Mouse (Mus musculus) left cerebral cortex, postnatal 4 days (tissue): ENCODE data around the gene Cfdp1. TPM values are rescaled to one million over a fixed set of nuclear protein-coding genes. Genes with fewer than 3 reads are reported as not detected.

Source experiments
- DNase-seq: peaks from one replicate; pipeline ENCODE4 v3.0.0-alpha.2; 2022
- intact Hi-C: fragments of 180-260 bp; cut with DNase I; formaldehyde crosslinking; loops from one replicate; pipeline ENCODE4 v1.15.1; 2025
- total RNA-seq, 2 experiments: library from RNA; stranded (reverse); gene quantifications; 2 replicates each; pipeline ENCODE4 v1.2.3; 2021

Gene Cfdp1
- total RNA-seq, 2 experiments from 2014 or later, result 110 to 114 TPM

DNA sequence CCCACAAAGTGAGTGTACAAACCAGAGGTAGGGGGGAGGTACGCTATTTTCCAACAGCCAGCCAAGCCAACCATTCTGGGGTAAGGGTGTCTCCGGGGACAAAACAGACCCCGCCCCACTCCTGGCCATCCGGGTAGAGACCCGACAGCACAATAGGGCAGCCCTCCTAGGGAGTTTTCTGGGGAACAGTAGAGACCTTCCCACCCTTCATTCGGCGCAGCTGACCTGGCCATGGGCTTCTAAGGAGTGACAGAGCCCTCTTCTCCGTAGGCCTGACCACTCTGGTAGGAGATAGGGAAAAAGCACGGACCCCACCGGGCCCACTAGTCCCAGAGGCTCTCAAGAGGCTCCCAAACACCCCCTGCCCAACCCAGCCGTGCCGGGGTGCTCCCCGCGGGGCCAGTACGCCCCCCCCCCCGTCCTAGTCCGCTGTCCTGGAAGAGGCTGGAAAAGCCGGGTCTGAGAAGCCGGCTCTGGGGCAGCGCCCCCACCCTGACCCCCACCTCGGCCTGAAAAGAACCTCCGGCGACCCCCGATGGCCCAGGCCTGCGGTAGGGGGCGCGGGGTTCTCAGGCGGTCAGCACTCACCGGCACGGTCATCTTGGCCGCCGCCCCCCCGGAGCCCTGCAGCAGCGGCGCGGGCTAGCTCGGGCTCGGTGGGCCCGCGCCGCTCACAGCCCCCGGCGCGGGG is 110.8 kb downstream of the Cfdp1 start:
- peak; percentile 56 for DNase-seq
- intact Hi-C loops, result no loop called here

- intact Hi-C loops, result no loop called here
Observed at GRCm38 (mm10) chr8:111742261-111743037, 111.6 kb downstream of the Cfdp1 start.

GRCm38 (mm10) chr8:111741556-111741955 is 112.5 kb downstream of the Cfdp1 start:
- no peak for DNase-seq
- intact Hi-C loops, result no loop called here

More at GRCm38 (mm10) chr8:111742261-111743037, 111.6 kb downstream of the Cfdp1 start:
- DNase-seq, result peak; percentile 47

DNA sequence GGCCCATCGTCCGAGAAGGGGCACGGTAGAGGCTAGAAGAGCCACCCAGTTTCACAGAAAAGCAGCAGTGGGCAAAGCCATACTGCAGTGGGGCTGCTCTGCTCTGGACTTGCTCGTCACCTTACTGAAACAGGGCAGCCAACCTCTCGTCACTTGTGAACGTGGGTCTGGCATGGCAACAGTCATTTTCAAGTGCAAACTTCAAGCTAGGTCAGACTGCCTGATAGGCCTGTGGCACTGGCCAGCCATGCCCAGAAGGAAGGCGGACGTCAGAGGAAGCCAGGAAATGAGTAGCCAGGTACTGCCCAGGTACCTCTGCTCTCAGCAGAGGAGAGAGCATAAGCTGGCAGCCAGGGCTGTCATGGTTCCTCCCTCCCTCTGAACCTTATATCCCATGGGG is 113.1 kb downstream of the Cfdp1 start:
- intact Hi-C loops, result no loop called here
- no peak for DNase-seq

- DNase-seq, result no peak
- intact Hi-C loops, result no loop called here
Observed at GRCm38 (mm10) chr8:111740301-111740711, 113.8 kb downstream of the Cfdp1 start.

DNA sequence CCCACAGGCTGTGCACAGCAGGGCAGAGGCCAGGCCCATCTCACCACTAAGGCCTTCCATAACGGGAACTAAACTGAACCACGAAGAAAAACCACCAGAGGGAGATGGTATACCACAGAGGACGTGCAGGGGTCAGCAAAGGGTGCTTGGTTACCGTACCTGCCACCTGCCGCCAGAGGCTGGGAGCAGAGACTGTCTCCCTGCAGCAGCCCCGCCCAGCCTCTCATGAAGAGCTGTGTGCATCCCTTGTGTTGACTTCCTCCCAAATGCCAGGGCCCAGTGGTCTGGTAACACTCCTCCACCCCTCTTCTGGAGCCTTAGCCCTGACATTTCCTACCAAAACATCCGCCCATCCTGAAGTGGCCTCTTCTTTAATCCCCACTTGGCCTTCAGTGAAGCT is 114.5 kb downstream of the Cfdp1 start:
- no peak for DNase-seq
- intact Hi-C loops, result no loop called here

- intact Hi-C loops, result no loop called here
Observed at GRCm38 (mm10) chr8:111738867-111739266, 115.2 kb downstream of the Cfdp1 start.

DNA sequence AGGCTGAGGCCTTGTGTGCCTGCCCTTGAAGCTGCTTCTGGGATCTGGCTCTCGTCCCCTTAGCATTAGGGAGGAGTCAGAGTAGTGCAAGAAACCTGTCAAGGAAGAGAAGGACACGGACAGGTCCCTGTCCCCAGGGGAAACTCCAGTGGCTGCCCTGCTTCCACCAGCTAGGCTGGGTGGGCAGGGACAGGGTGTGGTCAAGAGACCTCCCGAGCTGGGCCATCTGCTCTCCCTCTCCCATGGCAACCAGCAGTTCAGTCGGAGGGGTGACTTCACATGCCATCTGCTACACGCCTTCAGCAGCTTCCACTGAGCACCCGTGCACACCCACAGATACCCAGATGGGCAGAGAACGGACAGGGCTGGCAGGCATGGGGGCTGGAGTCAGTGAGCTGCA is 117.8 kb downstream of the Cfdp1 start:
- DNase-seq, result peak; percentile 78
- intact Hi-C loops, result no loop called here

More at GRCm38 (mm10) chr8:111738867-111739266, 115.2 kb downstream of the Cfdp1 start:
- DNase-seq, result no peak

DNA sequence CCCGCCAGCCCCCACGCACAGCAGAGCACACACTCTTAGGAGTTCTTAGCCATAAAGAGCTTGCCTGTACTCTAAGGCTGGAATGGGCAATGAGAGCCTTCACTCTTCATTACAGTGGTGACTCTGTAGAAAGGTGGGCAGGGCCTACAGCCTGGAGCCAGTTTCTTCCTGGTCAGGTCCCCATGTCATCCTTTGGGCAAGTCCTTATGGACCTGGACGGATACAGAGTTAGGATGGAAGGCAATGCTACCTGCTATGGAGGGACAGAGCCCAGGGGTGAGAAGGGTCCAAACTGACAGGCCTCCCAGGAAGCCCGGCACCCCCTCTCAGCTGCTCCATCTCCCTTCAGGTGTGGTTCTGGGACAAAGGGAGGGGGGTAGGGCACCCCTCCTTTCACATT is 118.3 kb downstream of the Cfdp1 start:
- intact Hi-C loops, result no loop called here
- no peak for DNase-seq

- intact Hi-C loops, result no loop called here
- DNase-seq, result no peak
Observed at GRCm38 (mm10) chr8:111735335-111735761, 118.7 kb downstream of the Cfdp1 start.

GRCm38 (mm10) chr8:111734244-111734960 is 119.7 kb downstream of the Cfdp1 start:
- intact Hi-C loops, result no loop called here
- no peak for DNase-seq

DNA sequence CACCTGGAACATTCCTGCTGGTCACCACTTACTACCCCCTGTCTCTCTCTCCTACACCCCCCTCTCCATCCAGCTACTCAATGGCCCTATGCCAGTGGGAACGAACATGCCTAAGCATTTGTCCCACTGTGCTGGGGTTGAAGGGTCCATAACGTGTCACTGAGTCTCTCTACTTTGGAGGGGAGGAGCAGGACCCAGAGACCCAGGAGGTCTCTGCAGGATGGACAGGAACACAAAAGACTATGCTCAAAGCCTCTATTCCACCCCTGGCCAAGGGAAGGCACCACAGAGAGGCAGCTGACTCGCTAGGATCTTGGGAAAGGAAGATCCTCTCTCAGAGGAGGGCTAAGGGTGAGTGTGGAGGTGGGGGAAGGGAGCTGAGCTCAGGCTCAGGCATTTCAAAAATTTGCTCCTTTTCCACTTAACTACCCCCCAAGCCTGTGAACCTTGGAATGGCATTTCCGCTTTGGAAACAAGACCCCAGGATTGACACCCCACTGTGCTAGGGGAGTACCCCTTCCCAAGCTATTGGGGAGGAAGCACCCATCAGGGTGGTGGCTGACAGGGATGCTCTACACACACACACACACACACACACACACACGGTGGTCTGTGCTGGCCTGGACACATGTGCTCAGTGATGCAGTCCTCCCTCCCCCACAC is 120.4 kb downstream of the Cfdp1 start:
- intact Hi-C loops, result no loop called here
- DNase-seq, result no peak

- intact Hi-C loops, result no loop called here
- no peak for DNase-seq
Observed at GRCm38 (mm10) chr8:111732406-111733085, 121.5 kb downstream of the Cfdp1 start.

GRCm38 (mm10) chr8:111732004-111732403 is 122.1 kb downstream of the Cfdp1 start:
- intact Hi-C loops, result no loop called here
- DNase-seq, result peak; percentile 97

DNA sequence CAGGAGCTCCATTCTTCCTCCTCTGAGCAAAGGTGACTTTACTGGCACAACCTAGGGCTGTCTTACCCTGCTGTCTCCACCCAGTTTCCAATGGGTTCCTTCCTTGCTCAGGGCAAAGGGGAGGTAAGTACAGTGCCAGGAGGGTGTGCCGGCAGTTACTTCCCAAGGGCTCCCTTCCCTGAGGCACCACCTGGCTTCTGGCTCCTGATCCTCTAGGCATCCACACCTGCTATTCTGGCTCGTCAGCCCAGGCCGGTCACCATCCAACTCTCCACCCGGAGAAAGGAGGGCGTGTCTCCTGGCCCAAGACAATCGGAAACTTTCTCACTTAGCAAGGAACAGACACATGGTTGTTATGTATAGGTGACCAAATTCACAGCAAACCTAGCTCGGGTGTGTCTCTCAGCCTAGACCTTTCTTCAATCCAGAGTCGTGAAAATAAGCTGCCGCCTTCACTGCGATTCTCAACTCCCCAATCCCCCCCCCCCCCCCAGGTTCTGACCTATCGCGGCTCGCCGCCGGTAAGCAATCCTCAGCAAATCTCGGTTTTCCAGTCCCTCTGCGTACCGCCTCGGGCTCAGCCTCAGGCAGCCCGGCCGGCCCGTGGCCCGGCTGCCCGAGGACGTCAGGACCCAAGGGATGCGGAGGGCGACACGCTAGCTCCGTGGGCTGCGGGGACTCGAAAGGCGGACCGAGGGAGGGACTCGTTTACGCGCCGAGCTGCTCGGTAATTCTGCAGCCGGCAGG is 122.7 kb downstream of the Cfdp1 start:
- DNase-seq, result no peak
- intact Hi-C loops, result no loop called here

DNA sequence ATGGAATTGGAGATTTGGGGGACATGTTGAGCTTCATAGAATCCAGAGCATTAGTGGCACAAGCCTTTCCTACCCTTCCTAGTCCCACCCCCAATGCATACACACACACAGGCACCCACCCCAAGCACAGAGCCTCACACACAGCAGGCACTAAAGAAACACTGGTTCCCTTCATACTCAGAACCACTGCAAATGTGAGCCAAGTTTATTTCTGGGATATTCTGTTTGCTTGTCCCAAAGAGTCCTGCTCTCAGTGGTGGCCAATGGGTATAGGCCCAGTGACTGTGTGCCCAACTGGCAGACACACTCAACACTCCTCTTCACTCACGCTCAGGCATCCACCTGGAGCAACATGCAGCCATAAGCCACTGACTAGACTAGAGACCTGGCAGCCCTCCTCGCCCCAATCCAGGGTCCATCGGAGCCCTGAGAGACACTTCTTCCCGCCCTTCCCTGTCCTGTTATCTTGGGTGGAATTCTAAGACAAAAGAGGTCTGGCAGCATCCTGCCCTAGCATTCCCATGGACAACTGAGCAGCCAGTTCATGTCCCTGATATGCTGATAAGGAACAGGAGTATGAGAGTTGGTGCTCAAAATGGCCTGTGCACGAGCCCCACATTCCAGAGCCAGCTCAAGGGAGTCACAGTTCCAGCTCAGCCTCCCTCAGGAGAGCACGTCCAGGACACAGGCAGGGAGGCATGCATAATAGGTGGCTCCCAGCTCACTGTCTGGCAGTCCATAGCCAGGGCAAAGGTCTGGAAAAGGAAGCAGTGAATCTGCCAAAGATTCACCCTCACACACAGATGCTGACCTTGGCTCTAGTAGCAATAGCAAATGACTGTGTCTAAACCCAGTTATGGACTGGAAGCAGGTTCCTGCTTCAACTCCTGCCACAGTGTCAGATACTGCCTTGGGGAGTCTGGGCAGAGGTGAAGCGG is 124.6 kb downstream of the Cfdp1 start:
- no peak for DNase-seq
- intact Hi-C loops, result no loop called here

GRCm38 (mm10) chr8:111728481-111728880 is 125.6 kb downstream of the Cfdp1 start:
- intact Hi-C loops, result no loop called here
- no peak for DNase-seq

DNA sequence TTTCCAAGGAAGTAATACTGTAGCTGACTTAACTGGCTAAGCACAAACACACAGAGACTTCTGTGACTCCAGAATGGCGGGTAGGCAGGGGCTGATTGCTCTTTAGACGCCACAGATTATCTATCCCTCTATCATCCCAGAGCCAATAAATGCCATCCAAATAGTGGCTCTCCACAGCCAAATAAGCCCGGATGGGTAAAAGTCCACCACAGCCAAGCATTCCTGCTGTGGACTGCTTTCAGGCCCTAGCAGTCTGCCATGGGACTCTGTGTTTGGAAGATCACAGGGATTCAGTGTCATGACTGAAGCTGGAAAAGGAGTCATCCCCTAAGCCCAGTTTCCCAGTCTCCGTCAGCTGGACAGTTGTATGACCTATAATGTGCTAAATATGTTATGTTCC is 126.5 kb downstream of the Cfdp1 start:
- DNase-seq, result no peak
- intact Hi-C loops, result no loop called here
